Mouse (Mus musculus): ENCODE measurements at regions not wholly inside any gene's neighbourhood (a gene's known extent, or its start where the extent isn't known, plus 50 kb on each side); places are given as distances from the start of the nearest gene placed in this dataset.

- no peak for DNase-seq
Measured at GRCm38 (mm10) chr4:39508866-39509265, 58.8 kb downstream of the 1700009N14Rik start.

DNA sequence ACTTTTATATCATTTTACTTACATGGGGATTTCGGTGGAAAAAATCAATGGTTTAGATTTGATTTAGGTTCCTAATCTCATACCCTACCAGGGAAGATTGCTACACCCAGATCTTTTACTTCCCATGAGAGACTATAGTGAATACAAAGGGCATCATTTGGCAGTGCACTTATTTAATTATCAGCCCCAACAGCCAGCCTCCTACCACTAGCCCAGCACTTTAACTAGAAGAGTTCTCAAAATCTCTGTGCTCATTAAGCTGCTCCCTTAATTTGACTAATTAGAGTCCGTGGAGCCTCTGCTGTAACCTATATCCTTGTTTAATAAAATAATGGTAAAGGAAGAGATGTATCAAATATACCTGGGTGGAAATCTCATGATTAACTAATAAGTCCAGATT, 77.4 kb downstream of the 1700009N14Rik start:
- DNase-seq = no peak

DNA sequence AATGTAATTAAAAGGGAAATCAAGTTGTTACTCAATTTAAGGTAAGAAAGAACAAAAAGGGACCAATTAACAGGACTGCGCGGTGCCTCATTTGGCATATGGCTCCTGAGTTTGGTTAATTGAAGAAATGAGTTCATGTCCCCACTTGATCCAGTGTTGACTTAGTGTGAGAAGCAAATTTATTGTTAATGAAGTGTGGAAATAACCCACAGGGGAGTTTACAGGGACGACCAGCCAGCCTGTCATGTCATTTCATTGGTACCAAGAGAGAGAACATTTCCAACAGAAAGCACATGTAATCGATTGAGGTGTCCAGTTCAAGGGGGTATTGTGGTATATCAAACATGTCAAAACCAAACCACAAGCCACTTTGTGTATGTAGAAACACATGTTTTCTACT, 78.6 kb downstream of the 1700009N14Rik start:
- no peak for DNase-seq

- no peak for DNase-seq
Measured at GRCm38 (mm10) chr4:39556101-39556763, 106.1 kb downstream of the 1700009N14Rik start.

GRCm38 (mm10) chr4:39597426-39597825, 147.3 kb downstream of the 1700009N14Rik start:
- no peak for DNase-seq

DNA sequence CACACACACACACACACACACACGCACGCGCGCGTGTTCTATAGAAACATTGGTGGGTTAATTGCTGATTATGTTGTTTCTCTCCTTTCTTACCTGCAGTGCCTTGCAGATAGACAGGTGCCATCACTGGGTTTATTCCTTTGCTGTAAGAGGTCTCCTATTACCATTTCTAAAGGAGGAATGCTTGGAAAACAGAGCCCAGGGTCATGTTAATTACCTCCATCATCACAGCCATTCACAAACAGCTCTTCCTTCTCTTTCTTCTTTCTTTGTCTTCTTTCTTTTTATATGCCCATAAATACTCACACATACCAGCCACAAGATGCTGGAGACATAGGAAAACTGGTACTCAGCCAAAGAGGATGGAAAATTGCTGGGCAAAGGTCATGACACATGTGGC, 155.0 kb downstream of the 1700009N14Rik start:
- DNase-seq = no peak

DNA sequence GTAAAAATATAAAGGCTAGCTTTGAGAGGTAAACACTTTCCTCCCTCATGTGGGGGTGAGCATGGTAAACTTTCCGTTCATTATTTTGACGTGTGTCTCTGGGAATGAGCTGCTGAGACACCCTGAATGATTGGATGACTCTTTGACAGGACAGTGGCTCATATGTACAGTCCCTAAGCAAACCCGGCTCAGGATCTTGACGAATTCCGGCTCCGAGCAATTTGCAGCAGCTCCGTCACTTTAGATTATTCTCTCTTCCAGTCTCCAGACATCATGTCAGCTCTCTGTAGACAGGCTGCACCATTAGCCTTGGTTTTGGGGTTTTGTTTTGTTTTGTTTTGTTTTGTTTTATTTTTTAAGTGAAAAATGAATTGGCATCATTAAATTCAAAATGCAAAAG, 194.0 kb downstream of the 1700009N14Rik start:
- no peak for DNase-seq

- no peak for DNase-seq
Measured at GRCm38 (mm10) chr4:39644849-39645248, 194.8 kb downstream of the 1700009N14Rik start.

DNA sequence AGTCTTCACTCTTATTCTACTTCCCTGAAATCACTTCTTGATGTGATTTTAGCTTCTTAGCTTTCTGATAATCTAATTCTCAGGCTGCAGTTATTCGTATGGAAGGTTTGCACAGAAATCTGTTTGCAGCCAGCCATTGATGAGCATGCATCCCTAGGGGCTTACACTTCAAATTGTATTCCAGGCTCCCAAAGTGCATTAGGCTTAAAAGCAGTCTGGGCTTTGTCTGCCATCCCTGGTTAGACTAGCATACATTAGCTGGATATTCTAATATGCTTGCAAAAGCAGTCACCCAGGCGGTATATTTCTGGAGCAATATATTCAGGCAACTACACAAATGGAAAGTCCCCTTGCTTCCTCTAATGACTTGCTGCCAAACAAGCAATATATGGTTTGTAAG, 210.4 kb downstream of the 1700009N14Rik start:
- DNase-seq = no peak

GRCm38 (mm10) chr4:39672609-39673008, 222.5 kb downstream of the 1700009N14Rik start:
- no peak for DNase-seq

GRCm38 (mm10) chr4:39695236-39695635, 245.1 kb downstream of the 1700009N14Rik start:
- DNase-seq = no peak

DNA sequence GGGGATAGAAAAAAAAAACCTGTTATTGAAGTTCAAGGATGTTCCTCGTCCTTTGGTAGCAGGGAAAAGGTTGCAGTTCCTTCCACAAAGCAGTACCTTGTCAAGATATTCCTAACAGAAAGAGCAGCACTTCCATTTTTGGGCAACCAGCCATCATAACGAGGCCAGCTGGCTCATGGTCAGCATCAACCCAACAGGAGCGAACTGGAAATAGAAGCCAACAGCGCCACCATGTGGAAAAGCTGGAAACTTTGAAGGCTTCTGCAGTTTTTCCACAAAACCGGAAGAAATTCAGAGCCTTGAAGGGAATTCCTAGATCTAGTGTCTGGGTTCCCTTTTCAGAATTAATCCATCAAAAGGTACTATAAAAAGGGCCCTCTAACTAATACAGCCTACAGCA, 247.5 kb downstream of the 1700009N14Rik start:
- DNase-seq = peak in 1 of 2 experiments; percentile 1

GRCm38 (mm10) chr4:39699347-39699746, 249.3 kb downstream of the 1700009N14Rik start:
- DNase-seq = no peak

DNA sequence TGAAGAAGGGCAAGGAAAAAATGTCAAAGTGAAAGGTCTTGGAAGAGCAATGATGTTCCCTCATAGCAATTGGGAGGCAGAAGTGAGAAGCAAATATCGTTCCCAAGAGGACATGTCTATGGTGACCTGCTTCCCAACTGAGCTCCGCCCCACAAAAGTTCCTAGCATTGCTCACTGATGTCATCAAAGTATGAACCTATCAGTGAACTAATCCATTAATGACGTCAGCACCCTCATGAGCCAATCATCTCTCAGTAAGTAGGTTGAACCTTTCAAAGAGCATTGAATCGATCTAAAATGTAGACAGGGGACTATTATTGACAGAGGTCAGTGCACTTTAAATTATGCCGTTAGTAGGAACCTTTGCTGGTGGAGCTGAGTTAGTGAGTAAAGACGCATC, 267.4 kb downstream of the 1700009N14Rik start:
- no peak for DNase-seq

DNA sequence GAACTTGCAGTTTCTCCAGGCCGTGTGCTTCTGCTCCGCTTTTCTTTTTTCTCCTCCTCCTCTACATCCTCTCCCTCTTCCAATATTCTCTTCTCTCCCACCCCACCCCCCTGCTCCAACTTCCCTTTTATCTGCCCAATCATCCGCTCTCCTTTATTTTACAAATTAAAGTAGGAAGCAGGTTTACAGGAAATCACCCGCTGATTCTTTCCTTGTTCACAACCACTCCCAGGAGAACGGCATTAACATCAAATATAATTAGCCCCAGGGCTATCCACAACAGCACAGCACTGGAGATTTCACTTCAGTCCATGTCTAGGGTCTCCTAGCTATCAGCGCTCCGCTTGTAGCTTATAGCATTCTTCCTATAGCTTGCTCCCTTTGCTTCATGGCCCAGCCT, 268.6 kb downstream of the 1700009N14Rik start:
- no peak for DNase-seq

- DNase-seq = no peak
Measured at GRCm38 (mm10) chr4:39719951-39720350, 269.9 kb downstream of the 1700009N14Rik start.

DNA sequence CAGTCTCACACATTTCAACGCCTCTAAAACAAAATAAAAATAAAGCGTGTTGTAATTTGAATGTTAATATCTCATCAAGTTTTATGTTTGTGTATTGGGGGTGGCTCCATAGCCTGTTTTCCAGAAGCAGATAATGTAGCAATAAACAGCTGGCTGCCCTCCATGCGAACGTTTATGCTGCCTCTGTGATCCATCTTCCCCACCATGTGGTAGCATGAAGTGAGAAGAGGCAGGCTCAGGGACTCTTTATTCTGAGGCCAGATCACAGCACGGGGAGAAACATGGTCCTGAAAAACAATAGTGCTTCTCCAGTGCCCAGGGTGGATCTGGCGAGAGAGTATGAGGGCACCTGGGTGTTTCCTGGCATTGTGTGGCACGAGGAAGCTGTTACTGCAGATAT, 271.4 kb downstream of the 1700009N14Rik start:
- no peak for DNase-seq

- DNase-seq = no peak
Measured at GRCm38 (mm10) chr4:39765586-39765985, 315.5 kb downstream of the 1700009N14Rik start.

GRCm38 (mm10) chr4:39791096-39791495, 341.0 kb downstream of the 1700009N14Rik start:
- DNase-seq = no peak

GRCm38 (mm10) chr4:39809950-39810349, 332.9 kb upstream of the Aco1 start:
- DNase-seq = no peak

DNA sequence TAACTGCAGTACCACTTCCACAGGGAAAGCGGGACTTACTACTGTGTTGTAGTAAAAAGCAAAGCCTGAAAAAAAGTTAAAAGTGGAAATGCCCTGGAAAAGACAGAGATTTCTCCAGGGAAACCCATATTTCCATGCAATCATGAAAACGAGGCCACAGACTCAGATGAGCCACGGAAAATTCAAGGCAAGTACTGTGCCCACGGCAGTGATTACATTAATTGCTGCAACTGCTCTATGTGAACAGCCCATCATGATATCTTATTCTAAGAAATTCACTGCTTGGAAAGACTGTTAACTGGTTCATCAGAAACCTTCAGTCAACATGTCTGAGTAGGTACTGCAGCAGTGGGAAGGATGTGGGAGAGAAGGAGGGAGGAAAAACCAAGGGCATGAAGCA, 330.1 kb upstream of the Aco1 start:
- DNase-seq = no peak

DNA sequence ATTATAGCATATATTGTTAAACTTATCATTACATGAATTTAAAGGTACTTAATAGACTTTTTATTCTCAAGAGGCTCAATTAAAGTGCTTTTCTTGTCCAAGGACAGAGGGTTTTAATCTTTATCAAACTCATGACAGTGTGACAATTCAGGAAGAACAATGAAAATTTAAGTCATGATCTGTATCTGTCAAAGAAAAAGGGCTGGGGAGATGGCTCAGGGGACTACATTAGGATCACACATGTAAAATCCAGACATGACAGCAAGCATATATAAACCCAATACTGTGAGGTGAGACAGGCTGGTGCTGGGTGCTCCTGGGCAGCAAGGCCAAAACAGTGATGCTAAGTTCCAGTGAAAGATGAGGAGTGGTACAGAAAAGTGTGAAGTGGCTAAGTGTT, 327.3 kb upstream of the Aco1 start:
- no peak for DNase-seq

DNA sequence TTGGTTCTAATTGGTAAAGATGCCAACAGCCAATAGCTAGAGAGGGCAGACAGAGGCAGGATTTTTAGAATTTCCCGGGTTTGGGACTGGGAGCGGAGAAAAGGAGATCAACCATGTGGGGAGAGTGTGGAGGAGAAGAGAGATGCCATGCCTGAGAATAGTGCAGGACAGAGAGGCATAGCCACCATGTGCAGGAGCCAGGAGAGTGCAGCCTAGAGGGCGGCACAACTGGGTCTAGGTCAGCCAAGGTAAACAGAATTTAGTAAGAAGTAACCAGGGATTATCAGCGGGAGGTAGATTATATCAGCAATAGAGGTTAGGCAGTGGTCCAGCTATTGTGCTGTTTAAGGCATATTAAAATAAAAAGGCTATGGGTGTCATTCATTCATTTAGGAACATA, 325.2 kb upstream of the Aco1 start:
- no peak for DNase-seq

GRCm38 (mm10) chr4:39833634-39834033, 309.2 kb upstream of the Aco1 start:
- DNase-seq = no peak

Data from thymus, adult 18-20 months (tissue).